19 mouse cellular contexts compared by ENCODE assay signal in the genomic region with DNA sequence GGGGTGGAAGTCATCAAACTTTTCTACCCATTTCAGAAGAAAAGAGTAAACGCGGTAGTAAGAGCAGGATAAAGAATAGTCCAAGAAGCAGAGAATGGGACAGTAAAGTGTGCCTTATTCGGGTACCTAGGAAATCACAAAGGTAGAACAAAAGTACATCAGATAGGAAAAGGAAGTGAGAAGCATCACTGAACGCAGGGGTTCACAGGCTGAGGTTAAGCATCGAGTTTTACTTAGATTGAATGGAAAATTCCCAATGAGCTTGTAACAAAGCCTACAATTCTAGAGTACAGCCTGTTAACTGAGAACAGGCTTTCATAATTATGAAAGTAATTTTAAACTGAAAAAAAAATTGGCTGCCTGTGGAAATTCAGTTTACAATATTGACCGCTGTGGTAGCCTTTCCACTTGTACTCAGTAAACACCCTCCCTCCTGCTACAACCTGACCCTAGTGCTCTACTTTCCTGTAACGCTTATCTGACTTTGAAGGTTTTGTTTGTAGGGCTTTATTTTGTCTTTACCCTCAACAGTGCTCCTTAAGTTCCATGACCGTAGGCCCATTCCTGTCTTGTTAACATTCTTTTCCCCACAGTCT. TPM values are rescaled to one million over a fixed set of nuclear protein-coding genes. Genes with fewer than 3 reads are reported as not detected.
DNase-seq lines count a peak whose midpoint lies in the region; ATAC-seq and TF ChIP-seq lines count a peak whose summit lies in the region.
"Had no signal": no experiment of that assay in that cellular context is flagged by ENCODE, and none has a peak within 500 bp of the region (broad histone marks: within the 10 kb centered on the region; RNA-seq: fewer than 3 reads in every experiment).

No protein-coding gene starts in this region.

- no peak overlapping the region for H3K4me2 ChIP-seq in kidney, embryonic 15.5 days
- H3K4me2 ChIP-seq in liver, embryonic 14.5 days (ENCODE audit: low read depth), result peak overlapping the region; percentile 79
- H3K4me2 ChIP-seq in stomach, embryonic 16.5 days (ENCODE audit: low read depth, low read length), result peak overlapping the region; percentile 61
- H3K4me2 ChIP-seq: forebrain, embryonic 12.5 days; heart, embryonic 11.5 days; limb, embryonic 15.5 days; midbrain, embryonic 13.5 days had no signal

- TF ChIP-seq CTCF in liver, embryonic 14.5 days (IDR thresholded peaks at IDR 0.05; ENCODE audit: low read depth), result no peak

- H3K27ac ChIP-seq in kidney, embryonic 15.5 days, result 0 out of 2 replicates have a peak overlapping the region, but pooled peaks have one; percentile 16
- no peak overlapping the region for H3K27ac ChIP-seq in liver, embryonic 14.5 days
- H3K27ac ChIP-seq in stomach, embryonic 16.5 days (ENCODE audit: low read length), result 0 out of 2 replicates have a peak overlapping the region, but pooled peaks have one; percentile 23
- H3K27ac ChIP-seq: forebrain, embryonic 12.5 days; limb, embryonic 15.5 days; midbrain, embryonic 13.5 days had no signal

- peaks cover 19% of the 10 kb centered on the region for H3K4me1 ChIP-seq in kidney, embryonic 15.5 days
- H3K4me1 ChIP-seq in liver, embryonic 14.5 days (replicated peaks; ENCODE audit: control insufficient read depth in 2 of 2, insufficient read depth in 2 of 2, low read length in 1 of 2), result peaks cover 8 to 10% of the 10 kb centered on the region in 2 experiments; a peak in 3 of 4 replicates
- H3K4me1 ChIP-seq in stomach, embryonic 16.5 days (ENCODE audit: control insufficient read depth, insufficient read depth, low read length), result peaks cover 19% of the 10 kb centered on the region

- WGBS in kidney, embryonic 15.5 days, result 70% methylated on average over 8 of the region's 8 CpGs
- 73% methylated on average over 8 of the region's 8 CpGs for WGBS in liver, embryonic 14.5 days (ENCODE audit: insufficient replicate concordance)
- whole genome bisulfite sequencing in stomach, embryonic 16.5 days, result 74% methylated on average over 8 of the region's 8 CpGs

- ATAC-seq in kidney, embryonic 15.5 days (replicated peaks; ENCODE audit: low FRiP score), result no peak
- ATAC-seq in CD4-positive, CD25-positive, alpha-beta regulatory T cell, adult 4 months, result peak; percentile 7
- no peak for ATAC-seq in liver, embryonic 14.5 days (ENCODE audit: insufficient read depth)
- ATAC-seq in stomach, embryonic 16.5 days (ENCODE audit: insufficient read depth, low FRiP score), result no peak
- ATAC-seq in monocyte, adult 5-6 weeks (replicated peaks; ENCODE audit: insufficient number of reproducible peaks, low FRiP score, low TSS enrichment, poor library complexity, severe bottlenecking), result no peak
- ATAC-seq: hindbrain, embryonic 16.5 days; midbrain, embryonic 13.5 days had no signal

- TF ChIP-seq EP300 in liver, embryonic 14.5 days (IDR thresholded peaks at IDR 0.05; ENCODE audit: low read depth), result no peak

- no peak overlapping the region for H3K4me3 ChIP-seq in kidney, embryonic 15.5 days (replicated peaks)
- H3K4me3 ChIP-seq in liver, embryonic 14.5 days (ENCODE audit: insufficient read depth in 1 of 2, low read depth in 2 of 2, low read length in 2 of 2), result no peak overlapping the region
- H3K4me3 ChIP-seq in stomach, embryonic 16.5 days (replicated peaks; ENCODE audit: low read length), result no peak overlapping the region
- H3K4me3 ChIP-seq: forebrain, embryonic 12.5 days; limb, embryonic 15.5 days; midbrain, embryonic 13.5 days had no signal

- H3K36me3 ChIP-seq in kidney, embryonic 15.5 days, result no peaks in the 10 kb centered on the region
- no peaks in the 10 kb centered on the region for H3K36me3 ChIP-seq in liver, embryonic 14.5 days (replicated peaks; ENCODE audit: control insufficient read depth, insufficient read depth, low read depth)
- no peaks in the 10 kb centered on the region for H3K36me3 ChIP-seq in stomach, embryonic 16.5 days (ENCODE audit: control insufficient read depth, insufficient read depth, low read length)
- H3K36me3 ChIP-seq: forebrain, embryonic 12.5 days; limb, embryonic 15.5 days; midbrain, embryonic 13.5 days had no signal

- no peaks in the 10 kb centered on the region for H3K9me3 ChIP-seq in kidney, embryonic 15.5 days (replicated peaks)
- no peaks in the 10 kb centered on the region for H3K9me3 ChIP-seq in liver, embryonic 14.5 days (ENCODE audit: control insufficient read depth, low read length)
- no peaks in the 10 kb centered on the region for H3K9me3 ChIP-seq in stomach, embryonic 16.5 days (replicated peaks; ENCODE audit: control insufficient read depth, low read length)
- H3K9me3 ChIP-seq: forebrain, embryonic 12.5 days; G1E; limb, embryonic 15.5 days; midbrain, embryonic 13.5 days had no signal

- H3K27me3 ChIP-seq in kidney, embryonic 15.5 days, result no peaks in the 10 kb centered on the region
- no peaks in the 10 kb centered on the region for H3K27me3 ChIP-seq in liver, embryonic 14.5 days (ENCODE audit: control insufficient read depth, insufficient read depth, low read length)
- no peaks in the 10 kb centered on the region for H3K27me3 ChIP-seq in stomach, embryonic 16.5 days (ENCODE audit: control insufficient read depth, insufficient read depth, low read length)
- H3K27me3 ChIP-seq: forebrain, embryonic 12.5 days; limb, embryonic 15.5 days; midbrain, embryonic 13.5 days had no signal

- DNase-seq in kidney, postnatal 36 days, result no peak
- DNase-seq in liver, embryonic 14.5 days (ENCODE audit: low read depth in 3 of 3, low spot score in 3 of 3), result no peak
- no peak for DNase-seq in cerebellum, adult 11-12 months
- DNase-seq: cerebellum, postnatal 14 days; heart, postnatal 36 days; kidney, adult 8-10 months; lung, postnatal 4 days; retina, postnatal 1 day; thymus, postnatal 25 days had no signal

- H3K9ac ChIP-seq in kidney, embryonic 15.5 days, result no peak overlapping the region
- H3K9ac ChIP-seq in liver, embryonic 14.5 days (replicated peaks), result no peak overlapping the region
- no peak overlapping the region for H3K9ac ChIP-seq in stomach, embryonic 16.5 days (ENCODE audit: low read length)
- H3K9ac ChIP-seq: forebrain, embryonic 12.5 days; limb, embryonic 15.5 days; midbrain, embryonic 13.5 days had no signal

RNA-seq across cellular contexts. Expression of gene Dram2, which starts 2.8 kb away (rescaled TPM):
- polyA plus RNA-seq in kidney, embryonic 15.5 days (2015; fragmentation: Nextera tagmentation; extraction: Ambion mirVana), result 77.2 and 87.0 TPM in 2 replicates
- 10 to 100 TPM; 51.9 to 57.7 TPM for polyA plus RNA-seq in CD4-positive, CD25-positive, alpha-beta regulatory T cell, adult 4 months (2017; shearing (Covaris generic))
- polyA plus RNA-seq in liver, embryonic 14.5 days (2012; rRNA removed), result 14.3 and 15.8 TPM in 2 replicates
- 28.3 and 29.9 TPM in 2 replicates for polyA plus RNA-seq in liver, embryonic 14.5 days (2014; fragmentation: Nextera tagmentation; extraction: Ambion mirVana)
- polyA plus RNA-seq in stomach, embryonic 16.5 days (2015; fragmentation: Nextera tagmentation; extraction: Ambion mirVana), result 87.4 and 92.3 TPM in 2 replicates
- 95.3 to 127 TPM (median 113 TPM) in 3 replicates for total RNA-seq in monocyte, adult 5-6 weeks (2017)

RNA-seq across cellular contexts. Expression of gene Cept1, which starts 2.8 kb away (rescaled TPM):
- polyA plus RNA-seq in kidney, embryonic 15.5 days (2015; fragmentation: Nextera tagmentation; extraction: Ambion mirVana), result 60.4 and 65.0 TPM in 2 replicates
- polyA plus RNA-seq in CD4-positive, CD25-positive, alpha-beta regulatory T cell, adult 4 months (2017; shearing (Covaris generic)), result 10 to 100 TPM; 94.7 to 98.3 TPM
- polyA plus RNA-seq in liver, embryonic 14.5 days (2012; rRNA removed), result 10.1 and 10.8 TPM in 2 replicates
- 27.1 and 27.6 TPM in 2 replicates for polyA plus RNA-seq in liver, embryonic 14.5 days (2014; fragmentation: Nextera tagmentation; extraction: Ambion mirVana)
- 65.9 and 70.0 TPM in 2 replicates for polyA plus RNA-seq in stomach, embryonic 16.5 days (2015; fragmentation: Nextera tagmentation; extraction: Ambion mirVana)
- total RNA-seq in monocyte, adult 5-6 weeks (2017), result 149 to 192 TPM (median 150 TPM) in 3 replicates
